Mouse (Mus musculus): ENCODE results near the gene Med4. TPM values are rescaled to one million over a fixed set of nuclear protein-coding genes. Genes with fewer than 3 reads are reported as not detected.
A peak's percentile ranks its signal among the peaks of the same experiment; 100 is the strongest.

The Med4 gene
- total and polyA plus RNA-seq, 3 experiments, result 12.5 to 23.5 (median 19.5) TPM

DNA sequence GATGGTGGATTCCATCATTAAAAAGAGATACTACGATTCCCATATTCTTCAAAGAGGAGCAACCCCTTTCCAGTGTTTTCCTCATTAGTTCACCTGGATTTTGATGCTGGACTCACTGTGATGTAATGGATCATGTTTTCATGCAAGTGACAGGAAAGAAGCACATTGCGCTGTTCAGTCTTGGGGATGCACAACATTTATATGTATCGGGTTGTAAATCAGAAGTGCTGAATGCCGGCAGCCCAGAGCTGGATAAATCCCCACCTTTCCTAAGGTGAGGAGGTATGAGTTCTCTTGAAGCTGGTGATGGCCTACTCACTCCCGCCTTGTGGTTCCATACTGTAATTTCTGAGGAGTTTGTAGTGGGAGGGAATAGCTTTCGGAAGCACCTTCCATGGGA lies 16.5 kb upstream of the Med4 start:
- WGBS, result 95% methylated on average over 6 of the region's 6 CpGs
- Histone ChIP-seq H3K36me3 (ENCODE audit: control insufficient read depth, insufficient read depth, low read length) (no peaks in the 10 kb centered on the region), H3K27ac (no peak overlapping the region), H3K79me2 (replicated peaks; ENCODE audit: control insufficient read depth, insufficient read depth, low read length) (no peaks in the 10 kb centered on the region), H3K4me1 (ENCODE audit: control insufficient read depth, insufficient read depth, low read length) (no peaks in the 10 kb centered on the region; the same call in 1 of the 2 replicates), H3K27me3 (ENCODE audit: control insufficient read depth, insufficient read depth, low read length) (no peaks in the 10 kb centered on the region), H3K4me3 (no peak overlapping the region), H3K9ac (ENCODE audit: low read depth, low read length) (no peak overlapping the region)
- DNase-seq, result no peak
- intact Hi-C loops (cut with DNase I), result no loop called here
- TF ChIP-seq EP300 (IDR thresholded peaks at IDR 0.05; ENCODE audit: insufficient read depth, low read depth, low read length) (no peak), POLR2A (IDR thresholded peaks at IDR 0.05; ENCODE audit: insufficient read depth, low read depth, low read length) (no peak), CTCF (IDR thresholded peaks at IDR 0.05) (no peak)

DNA sequence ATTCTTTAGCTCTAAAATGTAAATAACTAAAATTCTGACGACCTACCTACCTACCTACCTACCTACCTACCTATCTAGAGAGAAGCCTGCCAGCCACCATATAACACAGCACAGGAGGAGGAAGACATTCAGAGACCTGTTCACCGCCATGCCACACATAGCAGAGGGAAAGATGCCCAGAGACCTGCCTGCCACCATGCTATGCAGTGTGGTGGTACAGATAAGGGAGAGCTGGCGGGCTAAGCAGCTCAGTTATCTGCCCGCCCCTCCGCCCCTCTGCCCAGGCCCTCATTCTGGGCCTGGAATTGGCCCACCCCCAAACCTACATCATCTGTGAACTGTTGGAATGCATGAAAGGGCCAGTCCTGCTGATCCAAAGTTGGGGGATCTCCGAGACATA lies 15.7 kb upstream of the Med4 start:
- no peak for DNase-seq
- no peak overlapping the region for H3K9ac ChIP-seq (ENCODE audit: low read depth, low read length)
- intact Hi-C loops (cut with DNase I), result no loop called here
- no peaks in the 10 kb centered on the region for H3K36me3 ChIP-seq (ENCODE audit: control insufficient read depth, insufficient read depth, low read length)
- no peaks in the 10 kb centered on the region; the same call in 1 of the 2 replicates for H3K4me1 ChIP-seq (ENCODE audit: control insufficient read depth, insufficient read depth, low read length)
- no peak overlapping the region for H3K27ac ChIP-seq
- 66% methylated on average over 6 of the region's 6 CpGs for WGBS
- TF ChIP-seq EP300 (IDR thresholded peaks at IDR 0.05; ENCODE audit: insufficient read depth, low read depth, low read length), result no peak
- TF ChIP-seq POLR2A (IDR thresholded peaks at IDR 0.05; ENCODE audit: insufficient read depth, low read depth, low read length), result no peak
- TF ChIP-seq CTCF (IDR thresholded peaks at IDR 0.05), result no peak
- no peaks in the 10 kb centered on the region for H3K79me2 ChIP-seq (replicated peaks; ENCODE audit: control insufficient read depth, insufficient read depth, low read length)
- H3K27me3 ChIP-seq (ENCODE audit: control insufficient read depth, insufficient read depth, low read length), result no peaks in the 10 kb centered on the region
- H3K4me3 ChIP-seq, result no peak overlapping the region

DNA sequence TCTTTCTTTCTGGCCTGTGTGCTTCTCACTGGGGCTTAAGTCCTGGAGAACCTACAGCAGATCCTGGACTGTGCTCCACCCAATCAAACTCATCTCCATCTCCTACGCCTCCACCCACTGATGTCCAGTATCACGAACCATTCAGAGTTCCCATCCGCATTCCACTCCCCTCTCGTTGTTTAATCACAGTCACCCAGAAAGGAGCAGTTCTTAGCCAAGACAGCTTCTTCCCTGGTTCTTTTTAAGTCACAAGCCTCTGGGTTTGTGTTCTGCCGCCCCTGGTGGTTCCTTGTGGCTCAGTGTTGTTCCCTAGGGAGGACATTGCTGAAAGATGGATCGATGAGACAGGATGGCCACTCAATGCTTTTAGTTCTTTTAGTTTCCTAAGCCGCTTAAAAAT lies 14.1 kb upstream of the Med4 start:
- Histone ChIP-seq H3K4me1 (ENCODE audit: control insufficient read depth, insufficient read depth, low read length) (no peaks in the 10 kb centered on the region; the same call in 1 of the 2 replicates), H3K27me3 (ENCODE audit: control insufficient read depth, insufficient read depth, low read length) (no peaks in the 10 kb centered on the region), H3K27ac (no peak overlapping the region), H3K4me3 (no peak overlapping the region), H3K9ac (ENCODE audit: low read depth, low read length) (no peak overlapping the region), H3K79me2 (replicated peaks; ENCODE audit: control insufficient read depth, insufficient read depth, low read length) (no peaks in the 10 kb centered on the region), H3K36me3 (ENCODE audit: control insufficient read depth, insufficient read depth, low read length) (no peaks in the 10 kb centered on the region)
- 45% methylated on average over 7 of the region's 7 CpGs for WGBS
- no peak for DNase-seq
- intact Hi-C loops (cut with DNase I), result no loop called here
- TF ChIP-seq EP300 (IDR thresholded peaks at IDR 0.05; ENCODE audit: insufficient read depth, low read depth, low read length) (no peak), CTCF (IDR thresholded peaks at IDR 0.05) (peak; percentile 47), POLR2A (IDR thresholded peaks at IDR 0.05; ENCODE audit: insufficient read depth, low read depth, low read length) (no peak)

DNA sequence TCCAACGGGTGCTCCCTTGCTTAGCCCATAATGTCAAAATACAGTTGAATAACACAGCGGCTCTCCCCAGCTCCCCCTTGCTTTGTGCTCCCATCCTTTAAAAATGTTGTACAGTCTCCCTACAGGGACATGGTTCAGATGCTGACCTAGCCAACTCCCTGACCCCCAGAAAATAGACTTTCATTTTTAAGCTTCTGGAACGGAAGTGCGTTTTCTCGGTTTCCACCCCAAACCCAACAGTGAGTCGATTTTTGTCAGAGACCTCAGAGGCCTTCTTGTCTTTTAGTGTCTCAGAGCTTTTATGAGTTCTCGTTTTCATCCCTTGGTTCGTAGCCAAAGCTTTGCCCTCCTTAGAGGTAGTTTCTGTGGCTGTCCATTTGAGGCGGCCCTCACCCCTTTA lies 8.5 kb upstream of the Med4 start:
- H3K27ac ChIP-seq, result no peak overlapping the region
- WGBS, result 84% methylated on average over 9 of the region's 9 CpGs
- H3K4me1 ChIP-seq (ENCODE audit: control insufficient read depth, insufficient read depth, low read length), result peaks cover 12% of the 10 kb centered on the region
- intact Hi-C loops (cut with DNase I), result loop anchor here (5.0 kb wide), 1 partner anchor 394 kb away; no protein-coding TSS in a partner anchor
- no peaks in the 10 kb centered on the region for H3K27me3 ChIP-seq (ENCODE audit: control insufficient read depth, insufficient read depth, low read length)
- DNase-seq, result no peak
- TF ChIP-seq CTCF (IDR thresholded peaks at IDR 0.05) (no peak), EP300 (IDR thresholded peaks at IDR 0.05; ENCODE audit: insufficient read depth, low read depth, low read length) (no peak), POLR2A (IDR thresholded peaks at IDR 0.05; ENCODE audit: insufficient read depth, low read depth, low read length) (no peak)
- H3K36me3 ChIP-seq (ENCODE audit: control insufficient read depth, insufficient read depth, low read length), result no peaks in the 10 kb centered on the region; the same call in 1 of the 2 replicates
- no peak overlapping the region for H3K4me3 ChIP-seq
- no peak overlapping the region for H3K9ac ChIP-seq (ENCODE audit: low read depth, low read length)
- no peaks in the 10 kb centered on the region for H3K79me2 ChIP-seq (replicated peaks; ENCODE audit: control insufficient read depth, insufficient read depth, low read length)

DNA sequence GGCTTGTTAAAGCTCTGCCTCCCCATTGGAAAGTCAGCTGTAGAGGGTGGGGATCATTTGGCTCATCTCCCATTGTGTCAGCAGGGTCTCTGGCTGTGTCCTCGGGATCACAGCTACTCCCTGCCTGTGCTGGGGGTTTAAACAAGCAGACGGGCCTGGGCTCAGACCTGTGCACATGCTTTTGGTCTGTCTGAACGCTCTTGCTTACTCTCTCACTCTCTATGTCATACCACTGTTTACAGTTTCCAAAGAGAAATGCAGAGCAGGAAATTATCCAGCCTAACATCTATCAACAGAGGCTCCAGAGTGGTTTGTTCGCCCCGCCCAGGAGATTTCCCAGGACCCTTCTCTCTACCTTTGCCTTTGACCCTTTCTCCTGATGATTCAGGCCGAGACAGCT lies 8.1 kb upstream of the Med4 start:
- Histone ChIP-seq H3K79me2 (replicated peaks; ENCODE audit: control insufficient read depth, insufficient read depth, low read length) (no peaks in the 10 kb centered on the region), H3K4me3 (no peak overlapping the region), H3K4me1 (ENCODE audit: control insufficient read depth, insufficient read depth, low read length) (peaks cover 12% of the 10 kb centered on the region), H3K36me3 (ENCODE audit: control insufficient read depth, insufficient read depth, low read length) (no peaks in the 10 kb centered on the region; the same call in 1 of the 2 replicates), H3K27me3 (ENCODE audit: control insufficient read depth, insufficient read depth, low read length) (no peaks in the 10 kb centered on the region), H3K27ac (peak overlapping the region; percentile 8; the same call in 1 of the 2 replicates), H3K9ac (ENCODE audit: low read depth, low read length) (no peak overlapping the region)
- TF ChIP-seq CTCF (IDR thresholded peaks at IDR 0.05), result no peak
- TF ChIP-seq EP300 (IDR thresholded peaks at IDR 0.05; ENCODE audit: insufficient read depth, low read depth, low read length), result no peak
- no peak for TF ChIP-seq POLR2A (IDR thresholded peaks at IDR 0.05; ENCODE audit: insufficient read depth, low read depth, low read length)
- DNase-seq, result no peak
- intact Hi-C loops (cut with DNase I), result loop anchor here (5.0 kb wide), 1 partner anchor 394 kb away; no protein-coding TSS in a partner anchor
- WGBS, result 54% methylated on average over 6 of the region's 6 CpGs

DNA sequence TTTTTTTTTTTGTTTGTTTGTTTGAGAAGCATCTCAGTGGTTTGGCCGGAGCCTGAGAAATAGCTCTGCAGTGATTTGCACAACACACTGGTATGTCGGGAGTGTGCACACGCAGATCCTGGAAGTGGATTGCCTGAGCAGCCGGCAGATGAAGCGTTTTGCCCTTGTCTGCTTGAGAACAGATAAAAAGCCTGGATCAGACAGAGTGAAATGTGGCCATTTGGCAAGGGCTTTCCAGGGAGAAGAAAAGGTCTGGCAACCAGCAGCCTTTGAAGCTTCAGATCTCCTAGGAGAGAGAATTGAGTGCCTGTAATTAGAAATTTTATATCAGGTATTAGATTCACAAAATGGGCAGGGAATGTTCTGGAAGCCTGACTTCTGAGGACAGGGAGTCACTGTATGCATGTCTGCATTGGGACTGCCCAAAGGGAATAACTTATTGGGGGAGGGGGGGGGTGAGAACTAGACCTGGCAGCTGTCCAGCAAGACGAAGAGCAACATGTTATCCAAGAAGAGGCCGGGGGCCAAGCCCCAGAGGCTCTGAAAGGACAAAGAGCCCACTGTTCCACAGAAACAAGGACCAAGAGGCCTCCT lies 7.1 kb upstream of the Med4 start:
- Histone ChIP-seq H3K4me3 (no peak overlapping the region), H3K79me2 (replicated peaks; ENCODE audit: control insufficient read depth, insufficient read depth, low read length) (no peaks in the 10 kb centered on the region), H3K4me1 (ENCODE audit: control insufficient read depth, insufficient read depth, low read length) (peaks cover 12% of the 10 kb centered on the region), H3K27ac (peak overlapping the region; percentile 81), H3K9ac (ENCODE audit: low read depth, low read length) (no peak overlapping the region), H3K36me3 (ENCODE audit: control insufficient read depth, insufficient read depth, low read length) (no peaks in the 10 kb centered on the region; the same call in 1 of the 2 replicates), H3K27me3 (ENCODE audit: control insufficient read depth, insufficient read depth, low read length) (no peaks in the 10 kb centered on the region)
- TF ChIP-seq EP300 (IDR thresholded peaks at IDR 0.05; ENCODE audit: insufficient read depth, low read depth, low read length) (no peak), POLR2A (IDR thresholded peaks at IDR 0.05; ENCODE audit: insufficient read depth, low read depth, low read length) (no peak), CTCF (IDR thresholded peaks at IDR 0.05) (no peak)
- intact Hi-C loops (cut with DNase I), result loop anchor here (1.0 to 5.0 kb wide), 2 partner anchors 117 to 395 kb away; partner anchors contain the start of gene Itm2b
- WGBS, result 17% methylated on average over 7 of the region's 7 CpGs
- DNase-seq, result peak in 1 of 2 experiments; percentile 56
